Mouse (Mus musculus) liver, embryonic 13.5 days (tissue): ENCODE measurements around the gene Ppp2r5d. TPM values are rescaled to one million over a fixed set of nuclear protein-coding genes. Genes with fewer than 3 reads are reported as not detected.
A peak's percentile ranks its signal among the peaks of the same experiment; 100 is the strongest.

Experiments used
- ATAC-seq: fragments of 200-750 bp; cut with Nextera tagmentation; 2 replicates; pipeline ENCODE4 v1.8.0; 2017; ENCODE audit warnings: low read depth, mild to moderate bottlenecking, moderate number of reproducible peaks, moderate library complexity
- DNase-seq: peaks from one replicate; pipeline ENCODE4 v3.0.0; 2022
- H3K27ac ChIP-seq: fragments of 300-500 bp; sonication (generic); 2 replicates; pipeline ENCODE4 v1.5.1; 2015; ENCODE audit warnings: moderate library complexity, mild to moderate bottlenecking, inconsistent platforms
- H3K27me3 ChIP-seq: fragments of 300-500 bp; sonication (generic); 2 replicates; pipeline ENCODE4 v1.6.1; 2015; ENCODE audit warnings: mild to moderate bottlenecking, inconsistent platforms
- H3K36me3 ChIP-seq: fragments of 300-500 bp; sonication (generic); 2 replicates; pipeline ENCODE4 v1.6.1; 2015; ENCODE audit warnings: mild to moderate bottlenecking, inconsistent platforms
- H3K4me1 ChIP-seq: fragments of 300-500 bp; sonication (generic); replicated peaks from 2 replicates; pipeline ENCODE4 v1.6.1; 2015; ENCODE audit warnings: inconsistent platforms
- H3K4me2 ChIP-seq: fragments of 300-500 bp; sonication (generic); 2 replicates; pipeline ENCODE4 v1.6.1; 2015; ENCODE audit warnings: inconsistent platforms, mild to moderate bottlenecking, moderate library complexity
- H3K4me3 ChIP-seq: fragments of 300-500 bp; sonication (generic); replicated peaks from 2 replicates; pipeline ENCODE4 v1.5.1; 2015; ENCODE audit warnings: mild to moderate bottlenecking, inconsistent platforms
- H3K9ac ChIP-seq: fragments of 300-500 bp; sonication (generic); 2 replicates; pipeline ENCODE4 v1.6.1; 2015; ENCODE audit warnings: mild to moderate bottlenecking, inconsistent platforms
- H3K9me3 ChIP-seq: fragments of 300-500 bp; sonication (generic); replicated peaks from 2 replicates; pipeline ENCODE4 v1.6.1; 2016; ENCODE audit warnings: inconsistent platforms
- WGBS: fragments of 180-500 bp; shearing (Covaris S2); methylation state at CpG from one replicate; pipeline ENCODE4 v1.1.7; 2015; ENCODE audit not compliant: insufficient replicate concordance; 5-methylcytosine and 5-hydroxymethylcytosine counted together
- polyA plus RNA-seq: library from polyadenylated mRNA; unstranded; fragments of >200 nt; fragmentation: Nextera tagmentation; extraction: Ambion mirVana; gene quantifications from 2 replicates; pipeline ENCODE4 v1.2.1, GENCODE M21; 2015

The Ppp2r5d gene
- polyA plus RNA-seq, 1 experiment from 2014 or later, result 31.2 TPM

- Histone ChIP-seq H3K9ac (peak overlapping the region; percentile 90), H3K9me3 (no peaks in the 10 kb centered on the region), H3K36me3 (peaks cover 61% of the 10 kb centered on the region), H3K4me3 (peak overlapping the region; percentile 92), H3K4me2 (peak overlapping the region; percentile 98), H3K4me1 (peaks cover 39% of the 10 kb centered on the region), H3K27me3 (no peaks in the 10 kb centered on the region), H3K27ac (peak overlapping the region; percentile 90)
- 1% methylated on average over 34 of the region's 34 CpGs for WGBS
- ATAC-seq, result peak; percentile 1; the same call in 1 of the 2 replicates
- DNase-seq, result peak; percentile 33
These were observed 24.8 kb downstream of the Ppp2r5d start for GRCm38 (mm10) chr17:46679843-46680759.

GRCm38 (mm10) chr17:46678911-46679310, 26.0 kb downstream of the Ppp2r5d start:
- DNase-seq (no peak), ATAC-seq (no peak)
- H3K9me3 ChIP-seq, result no peaks in the 10 kb centered on the region
- no peaks in the 10 kb centered on the region for H3K27me3 ChIP-seq
- H3K9ac ChIP-seq, result peak overlapping the region; percentile 90
- H3K4me1 ChIP-seq, result peaks cover 48% of the 10 kb centered on the region
- peak overlapping the region; percentile 90 for H3K27ac ChIP-seq
- H3K4me3 ChIP-seq, result peak overlapping the region; percentile 92
- H3K36me3 ChIP-seq, result peaks cover 55% of the 10 kb centered on the region
- WGBS, result 66% methylated on average over 9 of the region's 9 CpGs
- H3K4me2 ChIP-seq, result peak overlapping the region; percentile 98

DNA sequence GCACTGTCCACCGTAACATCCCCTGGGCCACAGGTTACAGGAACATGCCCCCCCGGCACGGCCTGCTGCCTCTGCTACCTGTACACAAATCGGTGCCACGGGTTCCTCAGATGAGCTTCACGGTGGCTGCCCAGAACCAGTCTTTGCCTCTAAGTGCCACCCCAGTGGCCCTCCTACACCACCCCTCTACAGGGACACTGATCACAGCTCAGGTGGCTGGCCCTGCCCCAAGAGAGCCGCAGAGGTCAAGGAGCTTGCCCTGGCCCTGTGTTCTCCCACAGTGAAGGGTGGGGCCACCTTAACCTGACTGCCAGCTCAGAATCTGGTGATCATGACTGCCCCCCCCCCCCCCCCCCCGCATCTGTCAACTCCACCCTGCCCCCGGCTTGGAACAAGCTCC, 26.5 kb downstream of the Ppp2r5d start, which contains the start of gene Mea1:
Gene Mea1 (plus strand): TSS at position 378 of the 400 bp plus-strand sequence.
- peak within 1 kb of the TSS; percentile 90 for H3K27ac ChIP-seq
- H3K9me3 ChIP-seq, result no peaks in the 10 kb centered on the region
- peaks cover 52% of the 10 kb centered on the region for H3K4me1 ChIP-seq
- H3K36me3 ChIP-seq, result peaks cover 50% of the 10 kb centered on the region
- no peak for ATAC-seq
- WGBS, result 82% methylated on average over 8 of the region's 9 CpGs
- peak within 1 kb of the TSS; percentile 92 for H3K4me3 ChIP-seq
- H3K27me3 ChIP-seq, result no peaks in the 10 kb centered on the region
- H3K9ac ChIP-seq, result peak within 1 kb of the TSS; percentile 90
- DNase-seq, result no peak
- peak within 1 kb of the TSS; percentile 98 for H3K4me2 ChIP-seq

GRCm38 (mm10) chr17:46674530-46675283, 30.2 kb downstream of the Ppp2r5d start:
- Histone ChIP-seq H3K27ac (peak overlapping the region; percentile 87), H3K4me1 (peaks cover 50% of the 10 kb centered on the region), H3K36me3 (peaks cover 56% of the 10 kb centered on the region), H3K4me2 (peak overlapping the region; percentile 86), H3K27me3 (no peaks in the 10 kb centered on the region), H3K9ac (peak overlapping the region; percentile 83), H3K9me3 (no peaks in the 10 kb centered on the region), H3K4me3 (peak overlapping the region; percentile 85)
- WGBS, result 32% methylated on average over 15 of the region's 15 CpGs
- no peak for DNase-seq
- peak; percentile 7; the same call in 1 of the 2 replicates for ATAC-seq

GRCm38 (mm10) chr17:46673850-46674529, 30.9 kb downstream of the Ppp2r5d start, which contains the start of gene Rrp36:
Rrp36 (minus strand) TSS chr17:46674352.
- no peaks in the 10 kb centered on the region for H3K27me3 ChIP-seq
- peak within 1 kb of the TSS; percentile 87 for H3K27ac ChIP-seq
- WGBS, result under 1% methylated on average over 43 of the region's 43 CpGs
- H3K4me2 ChIP-seq, result peak within 1 kb of the TSS; percentile 86
- H3K9ac ChIP-seq, result peak within 1 kb of the TSS; percentile 83
- ATAC-seq (peak; percentile 94), DNase-seq (peak; percentile 85)
- peaks cover 63% of the 10 kb centered on the region for H3K36me3 ChIP-seq
- no peaks in the 10 kb centered on the region for H3K9me3 ChIP-seq
- H3K4me3 ChIP-seq, result peak within 1 kb of the TSS; percentile 85
- H3K4me1 ChIP-seq, result peaks cover 43% of the 10 kb centered on the region

GRCm38 (mm10) chr17:46669911-46670310, 35.0 kb downstream of the Ppp2r5d start:
- no peaks in the 10 kb centered on the region for H3K9me3 ChIP-seq
- no peak overlapping the region for H3K4me3 ChIP-seq
- ATAC-seq (no peak), DNase-seq (no peak)
- WGBS, result 93% methylated on average over 10 of the region's 10 CpGs
- peaks cover 25% of the 10 kb centered on the region for H3K4me1 ChIP-seq
- H3K9ac ChIP-seq, result no peak overlapping the region
- H3K36me3 ChIP-seq, result peaks cover 55% of the 10 kb centered on the region
- H3K27ac ChIP-seq, result no peak overlapping the region; the same call in 1 of the 2 replicates
- H3K27me3 ChIP-seq, result no peaks in the 10 kb centered on the region
- no peak overlapping the region for H3K4me2 ChIP-seq

- no peak for DNase-seq
- H3K9ac ChIP-seq, result no peak overlapping the region
- H3K36me3 ChIP-seq, result peaks cover 71% of the 10 kb centered on the region
These were observed 37.2 kb downstream of the Ppp2r5d start for GRCm38 (mm10) chr17:46667712-46668111.

GRCm38 (mm10) chr17:46662730-46663129, 42.2 kb downstream of the Ppp2r5d start:
- ATAC-seq (no peak), DNase-seq (no peak)
- H3K27me3 ChIP-seq, result no peaks in the 10 kb centered on the region
- H3K27ac ChIP-seq, result no peak overlapping the region
- H3K4me2 ChIP-seq, result no peak overlapping the region
- H3K36me3 ChIP-seq, result peaks cover 91% of the 10 kb centered on the region
- no peaks in the 10 kb centered on the region for H3K9me3 ChIP-seq
- 76% methylated on average over 5 of the region's 5 CpGs for WGBS
- no peaks in the 10 kb centered on the region for H3K4me1 ChIP-seq
- H3K9ac ChIP-seq, result no peak overlapping the region
- no peak overlapping the region for H3K4me3 ChIP-seq

More at GRCm38 (mm10) chr17:46667712-46668111, 37.2 kb downstream of the Ppp2r5d start:
- Histone ChIP-seq H3K4me1 (peaks cover 7% of the 10 kb centered on the region), H3K9me3 (no peaks in the 10 kb centered on the region), H3K27me3 (no peaks in the 10 kb centered on the region), H3K27ac (no peak overlapping the region), H3K4me3 (no peak overlapping the region), H3K4me2 (no peak overlapping the region)
- no peak for ATAC-seq
- 87% methylated on average over 16 of the region's 16 CpGs for WGBS

GRCm38 (mm10) chr17:46661981-46662380, 42.9 kb downstream of the Ppp2r5d start:
- Histone ChIP-seq H3K4me3 (no peak overlapping the region), H3K27ac (no peak overlapping the region), H3K9me3 (no peaks in the 10 kb centered on the region), H3K36me3 (peaks cover 93% of the 10 kb centered on the region), H3K4me1 (peaks cover 2% of the 10 kb centered on the region; the same call in 1 of the 2 replicates), H3K4me2 (no peak overlapping the region), H3K9ac (no peak overlapping the region), H3K27me3 (no peaks in the 10 kb centered on the region)
- 91% methylated on average over 12 of the region's 12 CpGs for WGBS
- ATAC-seq, result no peak
- no peak for DNase-seq

DNA sequence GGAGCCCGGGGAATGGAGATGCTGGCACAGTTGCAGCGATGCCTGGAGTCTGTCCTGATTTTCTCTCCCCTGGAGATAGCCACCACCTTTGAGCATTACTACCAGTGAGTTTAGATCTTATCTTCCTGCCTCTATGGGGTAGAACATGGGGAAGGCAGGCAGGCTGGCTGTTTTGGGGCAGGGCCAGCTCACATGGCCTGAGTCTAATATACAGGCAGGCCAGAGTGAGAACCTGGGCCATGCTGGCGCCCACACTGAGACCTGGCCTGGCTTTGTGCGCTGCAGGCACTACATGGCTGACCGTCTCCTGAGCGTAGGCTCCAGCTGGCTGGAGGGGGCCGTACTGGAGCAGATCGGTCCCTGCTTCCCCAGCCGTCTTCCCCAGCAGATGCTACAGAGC, 43.6 kb downstream of the Ppp2r5d start:
- peaks cover 91% of the 10 kb centered on the region for H3K36me3 ChIP-seq
- 86% methylated on average over 9 of the region's 9 CpGs for WGBS

More for the DNA sequence above, 43.6 kb downstream of the Ppp2r5d start:
- ATAC-seq (no peak), DNase-seq (no peak)
- Histone ChIP-seq H3K27me3 (no peaks in the 10 kb centered on the region), H3K4me3 (no peak overlapping the region), H3K4me2 (no peak overlapping the region), H3K9ac (no peak overlapping the region), H3K4me1 (peaks cover 7% of the 10 kb centered on the region; the same call in 1 of the 2 replicates), H3K9me3 (no peaks in the 10 kb centered on the region), H3K27ac (no peak overlapping the region)
